Comparison of ENCODE assay signal across 17 mouse cellular contexts in the genomic region with DNA sequence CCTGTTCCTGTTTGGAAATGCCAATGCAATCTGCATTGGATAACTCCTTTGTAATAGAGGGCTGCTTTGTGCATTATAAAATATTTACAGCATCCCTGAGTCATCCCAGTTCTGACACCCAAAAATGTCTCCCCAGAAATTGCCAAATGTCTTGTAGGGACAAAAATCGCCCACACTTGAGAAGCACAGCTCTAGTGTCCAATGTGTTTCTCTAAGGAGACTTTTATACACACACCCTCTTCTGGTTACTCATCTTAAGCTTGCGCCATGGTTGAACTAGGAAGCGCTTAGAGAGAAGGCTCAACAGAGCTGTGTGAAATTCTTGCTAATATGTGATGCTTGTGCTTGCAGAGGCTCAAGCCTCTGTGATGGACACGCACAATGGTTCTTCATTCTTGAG. TPM values are rescaled to one million over a fixed set of nuclear protein-coding genes. Genes with fewer than 3 reads are reported as not detected.
"Had no signal": no experiment of that assay in that cellular context is flagged by ENCODE, and none has a peak within 500 bp of the region (broad histone marks: within the 10 kb centered on the region; RNA-seq: fewer than 3 reads in every experiment).

No protein-coding gene starts in this region.

- H3K4me3 ChIP-seq: neural tube, embryonic 12.5 days; neural tube, embryonic 13.5 days; neural tube, embryonic 15.5 days; stomach, embryonic 15.5 days had no signal

- DNase-seq: right cerebral cortex, adult 18-20 months; right cerebral cortex, postnatal 14 days; right cerebral cortex, postnatal 25 days; right cerebral cortex, postnatal 4 days; spleen, adult 18-20 months; thymus, adult 18-20 months; thymus, postnatal 14 days; thymus, postnatal 25 days; thymus, postnatal 36 days; thymus, postnatal 4 days had no signal

- H3K4me1 ChIP-seq: neural tube, embryonic 12.5 days; neural tube, embryonic 13.5 days; neural tube, embryonic 15.5 days; stomach, embryonic 15.5 days had no signal

- H3K36me3 ChIP-seq: neural tube, embryonic 12.5 days; neural tube, embryonic 13.5 days; neural tube, embryonic 15.5 days; stomach, embryonic 15.5 days had no signal

- H3K27me3 ChIP-seq: neural tube, embryonic 12.5 days; neural tube, embryonic 13.5 days; neural tube, embryonic 15.5 days; stomach, embryonic 15.5 days had no signal

- H3K27ac ChIP-seq: neural tube, embryonic 12.5 days; neural tube, embryonic 13.5 days; neural tube, embryonic 15.5 days; stomach, embryonic 15.5 days; stomach, postnatal 0 days had no signal

RNA-seq across cellular contexts. Expression of a gene that starts 20.0 kb away (rescaled TPM):
- polyA plus RNA-seq: neural tube, embryonic 11.5 days; stomach, embryonic 16.5 days; stomach, postnatal 0 days had no signal

RNA-seq across cellular contexts. Expression of a gene that starts 53.4 kb away (rescaled TPM):
- polyA plus RNA-seq: neural tube, embryonic 11.5 days; neural tube, embryonic 12.5 days; stomach, embryonic 15.5 days; stomach, embryonic 16.5 days; stomach, postnatal 0 days had no signal
